Mouse (Mus musculus): Measurements from ENCODE around the gene Rsg1.
A peak's percentile ranks its signal among the peaks of the same experiment; 100 is the strongest.

Gene Rsg1

DNA sequence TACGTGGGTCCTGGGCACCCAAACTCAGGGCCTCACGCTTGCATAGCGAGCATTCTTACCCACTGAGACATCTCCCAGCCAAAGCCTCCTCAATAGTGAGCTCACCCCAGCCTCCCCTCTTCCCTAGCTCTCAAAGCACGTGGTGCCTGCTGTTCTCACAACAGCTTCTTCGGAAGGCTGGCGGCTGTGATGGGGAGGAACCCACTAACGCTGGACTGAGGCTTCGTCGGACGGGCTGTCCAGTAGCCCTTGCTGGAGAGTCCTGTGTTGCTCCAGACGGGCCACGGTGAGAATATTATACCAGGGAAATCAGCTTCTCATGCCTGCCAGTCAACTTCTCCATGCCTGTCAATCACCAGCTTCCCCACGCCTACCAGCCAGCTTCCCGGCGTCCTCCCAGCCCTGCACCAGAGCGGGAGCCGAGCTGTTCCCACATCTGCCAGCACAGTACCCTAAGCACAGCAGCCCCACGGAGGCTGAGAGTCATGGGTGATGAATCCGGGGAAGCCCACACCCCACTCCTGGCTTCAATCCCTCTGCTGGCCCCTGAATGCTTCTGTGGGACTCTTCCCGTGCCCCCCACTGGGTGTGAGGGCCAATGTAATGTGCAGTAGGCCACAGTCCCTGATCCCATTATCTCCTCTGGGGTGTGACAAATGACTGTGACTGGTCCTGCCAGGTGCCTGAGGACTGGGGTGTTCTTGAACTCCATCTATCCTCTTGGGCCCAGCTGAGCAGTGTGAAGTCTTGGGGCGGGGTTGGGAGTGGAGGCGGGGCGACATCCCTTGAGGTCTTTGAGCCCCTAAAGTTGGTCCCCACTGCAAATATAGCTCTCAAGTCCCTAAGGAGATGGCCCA lies 61.0 kb downstream of the Rsg1 start:
- peak; percentile 87 for DNase-seq (ENCODE audit: low read depth, low spot score)

Data from 3T3-L1 (cell line).